Mouse (Mus musculus): ENCODE measurements around the gene Spef1. TPM values are rescaled to one million over a fixed set of nuclear protein-coding genes. Genes with fewer than 3 reads are reported as not detected.

The Spef1 gene
- 6.2 and 6.9 TPM in 2 replicates for polyA plus RNA-seq (2012; rRNA removed; ENCODE audit: low replicate concordance)

DNA sequence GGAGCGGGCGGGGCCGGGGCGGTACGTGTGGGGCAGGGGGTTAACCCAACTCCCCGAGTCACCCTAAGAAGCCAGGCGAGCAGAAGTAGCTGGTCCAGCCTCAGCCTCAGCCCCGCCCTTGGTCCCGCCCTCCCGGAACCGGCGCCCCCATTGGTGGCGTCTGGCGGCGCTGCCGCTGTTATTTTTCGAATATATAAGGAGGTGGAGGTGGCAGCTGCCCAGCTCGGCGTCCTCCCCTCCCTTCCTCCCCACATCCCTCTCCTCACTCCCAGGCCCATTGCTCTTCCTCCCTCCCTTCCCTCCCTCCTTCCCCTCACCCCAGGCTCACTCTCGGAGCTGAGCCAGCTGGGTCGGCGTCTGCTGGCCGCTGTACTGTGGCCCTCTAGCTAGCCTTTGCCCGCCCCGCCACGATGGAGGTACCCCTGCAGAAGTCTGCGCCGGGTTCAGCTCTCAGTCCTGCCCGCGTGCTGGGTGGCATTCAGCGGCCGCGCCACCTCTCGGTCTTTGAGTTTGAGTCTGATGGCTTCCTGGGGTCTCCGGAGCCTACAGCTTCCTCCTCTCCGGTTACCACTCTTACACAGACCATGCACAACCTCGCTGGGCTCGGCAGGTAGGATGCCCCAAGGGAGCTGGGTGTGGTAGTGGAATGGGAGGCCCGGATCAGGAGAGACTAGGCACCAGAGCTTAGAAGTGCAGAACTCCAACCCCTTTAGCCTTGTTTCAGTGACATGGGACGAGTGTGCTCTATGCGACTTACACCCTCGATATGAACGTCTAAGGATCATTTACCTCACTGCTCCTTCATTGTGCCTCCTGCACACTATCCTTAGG lies at the start of gene Spef1, which contains the start of gene Cdc25b:
Gene Spef1 (minus strand): TSS at position 512 of the 831 bp plus-strand sequence.
Gene Cdc25b (plus strand): TSS at position 179 of the 831 bp plus-strand sequence.

DNA sequence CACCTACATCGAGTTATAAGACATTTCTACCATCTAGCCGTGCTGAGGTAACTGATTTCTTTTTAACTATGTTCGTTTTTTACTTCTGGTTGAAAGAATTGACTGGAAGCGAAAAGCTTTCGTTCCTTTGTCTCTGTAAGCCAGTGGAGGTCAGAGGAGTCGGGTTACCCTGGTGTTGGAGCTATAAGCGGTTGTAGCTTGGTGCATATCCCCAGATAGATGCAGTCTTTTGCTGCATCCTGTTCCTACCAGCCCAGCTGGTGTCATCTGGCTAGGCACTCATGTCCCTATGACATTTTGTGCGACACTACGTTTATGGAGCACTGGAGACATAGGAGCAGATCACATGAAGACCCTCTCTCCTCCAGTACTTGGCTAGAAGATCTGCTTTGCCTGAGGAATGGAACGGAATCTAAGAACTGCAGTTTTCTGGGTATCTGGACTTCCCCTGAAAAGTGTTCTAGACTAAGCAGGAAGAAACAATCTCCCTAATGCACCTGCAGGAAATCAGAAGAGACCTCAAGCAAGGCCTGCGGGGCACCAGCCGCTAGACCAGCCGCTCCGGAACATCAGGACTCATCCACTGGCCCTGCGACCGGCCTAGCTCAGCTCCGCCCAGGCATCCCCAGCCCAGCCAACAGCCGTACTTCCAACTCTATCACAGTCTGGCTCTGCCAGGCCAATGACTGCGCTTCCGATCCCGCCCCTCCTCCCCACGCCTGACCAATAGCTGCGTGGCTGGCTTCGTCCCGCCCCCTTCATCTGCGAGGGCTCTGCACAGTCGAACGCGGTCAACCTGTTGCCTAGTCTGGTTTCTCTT lies 46.4 kb upstream of the Spef1 start, which contains the start of gene Mavs:
Gene Mavs (plus strand): TSS at position 757 of the 820 bp plus-strand sequence.

DNA sequence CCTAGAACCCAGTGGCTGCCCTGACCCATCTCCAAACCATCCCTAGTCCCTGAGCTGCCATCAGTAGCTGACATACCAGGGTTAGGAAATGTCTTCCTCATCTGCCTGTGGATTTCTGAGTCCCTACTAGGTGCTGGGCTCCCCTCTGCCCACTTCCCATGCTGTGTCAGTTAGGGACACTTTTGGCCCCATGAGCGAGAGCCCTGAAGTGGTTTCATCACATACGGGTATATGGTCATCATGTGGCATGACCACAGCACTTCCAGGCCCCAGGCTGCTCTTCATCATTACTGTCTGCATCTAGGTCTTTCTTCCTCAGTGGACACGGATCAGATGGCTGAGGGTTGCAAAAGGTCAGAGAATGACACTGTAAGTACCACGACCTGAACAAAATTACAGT lies 19.7 kb upstream of the Spef1 start, which contains the start of gene Ap5s1:
Gene Ap5s1 (plus strand): TSS at position 301 of the 400 bp plus-strand sequence.

DNA sequence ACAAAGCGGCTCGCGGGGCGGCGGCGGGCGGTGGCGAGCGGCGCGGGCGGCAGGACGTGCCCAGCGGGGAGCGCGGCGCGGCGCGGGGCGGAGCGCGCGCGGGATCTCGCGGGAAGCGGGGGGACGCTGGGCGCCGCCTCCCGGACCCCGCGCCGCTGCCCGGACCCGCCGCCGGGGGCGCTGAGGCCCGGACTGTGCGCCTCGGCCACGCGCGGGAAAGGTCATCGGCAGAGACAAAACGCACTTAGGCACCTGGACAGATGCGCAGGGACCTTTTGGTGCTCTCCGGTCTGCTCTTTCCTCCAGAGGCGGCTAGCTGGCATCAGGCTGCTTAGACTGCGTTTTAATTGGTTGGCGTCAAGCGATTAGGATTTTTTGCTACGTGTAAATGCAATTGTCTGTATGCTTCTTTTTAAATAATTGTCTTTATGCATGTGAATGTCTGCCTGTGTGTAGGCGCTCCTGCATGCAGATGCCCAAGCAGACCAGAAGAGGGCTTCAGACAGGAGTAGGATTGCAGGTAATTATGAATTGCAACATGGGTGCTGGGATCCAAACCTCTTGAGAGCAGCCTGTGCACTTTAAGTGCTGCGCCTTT lies 7.0 kb downstream of the Spef1 start, which contains the start of gene Cenpb:
Gene Cenpb (minus strand): TSS at position 78 of the 598 bp plus-strand sequence.

DNA sequence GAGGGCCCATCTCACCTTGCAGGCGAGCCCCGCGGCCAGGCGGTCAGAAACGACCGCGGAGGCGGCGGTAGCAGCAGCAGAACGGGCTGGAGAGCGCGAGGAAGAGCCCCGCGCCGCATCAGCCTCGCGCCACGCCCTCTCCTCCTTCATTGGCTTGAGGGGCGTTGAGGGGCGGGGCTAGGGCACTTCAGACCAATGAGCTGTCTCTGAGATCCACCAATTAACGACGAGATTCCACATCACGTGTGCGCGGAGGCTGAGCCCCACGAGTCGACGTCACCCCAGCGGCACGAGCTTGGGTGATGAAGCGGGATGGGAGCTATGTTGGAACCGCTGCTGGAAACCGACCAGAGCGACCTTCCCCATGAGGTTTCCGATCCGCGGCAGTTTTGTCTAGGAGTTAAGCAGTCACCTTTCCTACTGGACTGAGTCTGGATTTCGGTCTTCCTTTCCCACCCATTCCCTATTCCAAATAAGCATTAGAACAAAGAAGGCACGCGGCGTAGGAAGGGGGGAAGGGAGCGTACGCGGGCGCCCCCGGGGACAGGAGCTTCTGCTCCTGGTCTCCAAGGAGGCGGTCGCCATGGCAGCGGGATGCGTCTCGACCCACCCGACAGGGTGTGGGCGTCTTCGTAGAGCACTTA lies 27.0 kb downstream of the Spef1 start, which contains the start of gene 1700037H04Rik:
Gene 1700037H04Rik (minus strand): TSS at position 144 of the 644 bp plus-strand sequence.

DNA sequence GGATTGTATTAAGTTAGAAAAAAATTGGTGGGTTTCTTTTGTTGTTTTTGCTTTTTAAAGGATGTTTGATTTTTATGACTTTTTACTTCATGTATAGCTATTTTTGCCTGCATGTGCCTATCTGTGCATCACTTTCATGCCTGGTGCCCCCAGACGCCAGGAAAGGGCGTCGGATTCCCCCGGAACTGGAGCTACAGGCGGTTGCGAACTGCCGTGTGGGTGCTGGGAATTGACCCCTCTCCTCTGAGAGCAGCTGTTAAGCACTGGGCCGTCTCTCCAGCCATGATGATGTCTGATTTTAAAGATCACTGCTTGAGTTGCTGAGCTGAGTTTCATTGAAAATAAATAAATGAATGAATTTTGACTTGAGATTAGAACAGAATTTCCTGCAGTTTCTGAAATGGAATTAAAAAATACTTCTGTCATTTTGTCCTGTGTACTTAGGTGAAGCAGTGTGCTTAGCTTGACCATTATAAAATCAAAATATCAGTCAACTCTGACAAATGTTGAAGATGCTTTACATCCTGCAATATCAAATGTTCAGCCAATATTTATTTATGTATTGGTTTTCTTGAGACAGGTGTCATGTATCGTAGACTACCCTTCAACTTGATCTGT lies 54.0 kb downstream of the Spef1 start, which contains the start of gene Gm11037:
Gene Gm11037 (plus strand): TSS at position 568 of the 618 bp plus-strand sequence.

DNA sequence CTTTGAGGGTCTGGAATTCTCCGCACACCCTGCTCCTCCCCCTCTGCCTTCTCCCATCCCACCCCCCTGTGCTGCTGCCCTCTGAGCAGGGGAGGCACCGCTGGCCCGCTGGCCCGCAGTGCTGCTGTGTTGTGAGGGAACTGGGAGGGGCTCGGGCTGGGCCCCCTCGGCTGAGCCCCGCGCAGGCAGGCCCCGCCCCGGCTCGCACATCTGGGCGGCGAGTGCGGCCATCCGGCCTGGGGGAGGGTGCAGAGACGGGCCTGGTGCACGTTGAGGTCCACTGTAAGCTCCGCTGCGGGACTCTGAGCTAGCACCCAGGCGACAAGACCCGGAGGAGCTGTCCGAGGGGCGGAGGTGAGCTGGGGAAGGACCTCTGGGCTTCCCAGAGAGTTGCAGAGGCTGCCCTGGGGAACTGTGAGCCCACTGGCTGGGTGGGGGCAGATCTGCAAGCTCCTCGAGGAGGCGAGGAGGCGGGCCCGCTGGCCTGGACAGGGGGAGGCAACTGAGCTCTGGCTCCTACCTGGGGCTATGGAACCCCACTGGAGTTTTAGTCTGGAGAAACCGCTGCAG lies 59.8 kb downstream of the Spef1 start, which contains the start of gene Hspa12b:
Gene Hspa12b (plus strand): TSS at position 120 of the 570 bp plus-strand sequence.

Other genes starting within 250 kb of the Spef1 start
- 18.8 and 41.7 TPM in 2 replicates for gene Gfra4, start 144.2 kb downstream of the Spef1 start, polyA plus RNA-seq (2012; rRNA removed; ENCODE audit: low replicate concordance)
- 57.5 and 59.8 TPM in 2 replicates for gene Adam33, start 123.5 kb downstream of the Spef1 start, polyA plus RNA-seq (2012; rRNA removed; ENCODE audit: low replicate concordance)
- gene Siglec1, start 100.5 kb downstream of the Spef1 start, polyA plus RNA-seq (2012; rRNA removed; ENCODE audit: low replicate concordance): 77.4 and 78.3 TPM in 2 replicates
- 21.6 and 30.2 TPM in 2 replicates for gene Hspa12b, start 60.0 kb downstream of the Spef1 start, polyA plus RNA-seq (2012; rRNA removed; ENCODE audit: low replicate concordance)
- not detected in 2 replicates for gene Gm11037, start 53.8 kb downstream of the Spef1 start, polyA plus RNA-seq (2012; rRNA removed; ENCODE audit: low replicate concordance)
- 364 and 527 TPM in 2 replicates for gene 1700037H04Rik, start 27.2 kb downstream of the Spef1 start, polyA plus RNA-seq (2012; rRNA removed; ENCODE audit: low replicate concordance)
- 72.4 and 117 TPM in 2 replicates for gene Cenpb, start 7.2 kb downstream of the Spef1 start, polyA plus RNA-seq (2012; rRNA removed; ENCODE audit: low replicate concordance)
- gene Cdc25b, start 333 bp downstream of the Spef1 start, polyA plus RNA-seq (2012; rRNA removed; ENCODE audit: low replicate concordance): 32.2 and 37.6 TPM in 2 replicates
- 60.5 and 75.8 TPM in 2 replicates for gene Ap5s1, start 19.8 kb upstream of the Spef1 start, polyA plus RNA-seq (2012; rRNA removed; ENCODE audit: low replicate concordance)
- gene Mavs, start 46.8 kb upstream of the Spef1 start, polyA plus RNA-seq (2012; rRNA removed; ENCODE audit: low replicate concordance): 77.5 and 135 TPM in 2 replicates
- gene Pank2, start 75.2 kb upstream of the Spef1 start, polyA plus RNA-seq (2012; rRNA removed; ENCODE audit: low replicate concordance): 12.2 and 23.2 TPM in 2 replicates
- gene Rnf24, start 165.6 kb upstream of the Spef1 start, polyA plus RNA-seq (2012; rRNA removed; ENCODE audit: low replicate concordance): 4.7 and 9.1 TPM in 2 replicates